Mouse (Mus musculus): ENCODE data around the gene Gm3002.
"Not testable (repeated sequence)": the region's sequence is repeated elsewhere in the genome, so short reads cannot be mapped to it uniquely, and the experiment has no call there.

Gene Gm3002

GRCm38 (mm10) chr14:3809774-3810173 is at the start of gene Gm3002:
Gene Gm3002 (plus strand): TSS chr14:3810074.
- in situ Hi-C loops (cut with MseI, MboI) = not testable (repeated sequence)

GRCm38 (mm10) chr14:3845945-3846344 is 36.1 kb downstream of the Gm3002 start, which contains the start of gene Gm3033:
Gene Gm3033 (plus strand): TSS chr14:3846245.
- in situ Hi-C loops (cut with MseI, MboI) = not testable (repeated sequence)

GRCm38 (mm10) chr14:3883872-3884271 is 74.0 kb downstream of the Gm3002 start, which contains the start of gene Gm2916:
Gene Gm2916 (plus strand): TSS chr14:3884172.
- in situ Hi-C loops (cut with MseI, MboI) = not testable (repeated sequence)

- in situ Hi-C loops (cut with MseI, MboI) = not testable (repeated sequence)
Measured at GRCm38 (mm10) chr14:3931456-3931855, 121.6 kb downstream of the Gm3002 start, which contains the start of gene Gm3029. Gene Gm3029 (plus strand): TSS chr14:3931756.

- in situ Hi-C loops (cut with MseI, MboI) = not testable (repeated sequence)
Measured at GRCm38 (mm10) chr14:3963247-3963646, 153.4 kb downstream of the Gm3002 start, which contains the start of gene Gm3095. Gene Gm3095 (plus strand): TSS chr14:3963547.

- in situ Hi-C loops (cut with MseI, MboI) = not testable (repeated sequence)
Measured at GRCm38 (mm10) chr14:3998094-3998493, 188.2 kb downstream of the Gm3002 start, which contains the start of gene Gm3099. Gene Gm3099 (plus strand): TSS chr14:3998394.
